Mouse (Mus musculus) testis, adult 2 months (tissue): ENCODE measurements at regions not wholly inside any gene's neighbourhood (a gene's known extent, or its start where the extent isn't known, plus 50 kb on each side); places are given as distances from the start of the nearest gene placed in this dataset.

Source experiments
- CTCF ChIP-seq: fragments of 200-500 bp; IDR thresholded peaks from 2 replicates; pipeline ENCODE4 v1.5.1; 2012; ENCODE audit warnings: low read depth, mild to moderate bottlenecking, inconsistent platforms, low read length, moderate library complexity; ENCODE audit not compliant: control insufficient read depth, insufficient read depth, insufficient replicate concordance
- POLR2A ChIP-seq: fragments of 200-500 bp; IDR thresholded peaks from 2 replicates; pipeline ENCODE4 v1.6.1; 2012; ENCODE audit warnings: low read depth, mild to moderate bottlenecking, inconsistent platforms, low read length, moderate library complexity; ENCODE audit not compliant: control insufficient read depth

DNA sequence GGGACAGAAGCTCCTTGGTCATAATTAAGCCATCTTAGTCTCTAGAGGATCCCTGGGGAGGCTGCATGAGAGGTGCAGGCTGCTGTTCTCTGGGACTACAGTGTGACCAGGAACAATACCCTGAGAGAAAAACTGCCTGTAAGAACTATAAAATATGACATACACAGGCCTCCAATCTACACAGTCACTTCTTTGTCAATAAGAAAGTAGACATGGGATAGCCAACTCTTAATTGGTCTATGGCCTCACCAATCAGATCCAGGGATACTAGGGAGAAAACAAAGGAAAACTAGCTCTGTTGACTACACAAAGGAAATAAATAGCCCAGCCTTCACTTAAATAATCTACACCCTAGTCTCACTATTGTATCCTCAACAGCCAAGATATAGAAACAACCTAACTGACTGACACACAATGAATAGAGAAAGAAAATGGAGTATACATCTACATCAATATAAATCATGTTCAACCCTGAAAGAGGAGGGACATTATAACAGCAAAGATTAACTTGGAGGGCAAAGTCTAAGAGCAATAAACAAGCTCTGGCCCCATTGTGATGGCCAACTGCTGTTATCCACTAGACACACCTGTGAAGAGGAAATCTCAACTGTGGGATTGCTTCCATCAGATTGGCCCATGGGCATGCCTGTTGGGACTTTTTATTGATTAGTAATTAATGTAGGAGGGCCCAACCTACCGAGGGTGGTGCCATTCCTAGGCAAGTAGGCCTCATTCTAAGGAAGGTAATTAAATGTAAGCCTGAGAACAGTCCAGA, 166.6 kb upstream of the Mgmt start:
- no peak for TF ChIP-seq CTCF
- TF ChIP-seq POLR2A = no peak
